ENCODE assay signal across 7 mouse cellular contexts in the genomic region with DNA sequence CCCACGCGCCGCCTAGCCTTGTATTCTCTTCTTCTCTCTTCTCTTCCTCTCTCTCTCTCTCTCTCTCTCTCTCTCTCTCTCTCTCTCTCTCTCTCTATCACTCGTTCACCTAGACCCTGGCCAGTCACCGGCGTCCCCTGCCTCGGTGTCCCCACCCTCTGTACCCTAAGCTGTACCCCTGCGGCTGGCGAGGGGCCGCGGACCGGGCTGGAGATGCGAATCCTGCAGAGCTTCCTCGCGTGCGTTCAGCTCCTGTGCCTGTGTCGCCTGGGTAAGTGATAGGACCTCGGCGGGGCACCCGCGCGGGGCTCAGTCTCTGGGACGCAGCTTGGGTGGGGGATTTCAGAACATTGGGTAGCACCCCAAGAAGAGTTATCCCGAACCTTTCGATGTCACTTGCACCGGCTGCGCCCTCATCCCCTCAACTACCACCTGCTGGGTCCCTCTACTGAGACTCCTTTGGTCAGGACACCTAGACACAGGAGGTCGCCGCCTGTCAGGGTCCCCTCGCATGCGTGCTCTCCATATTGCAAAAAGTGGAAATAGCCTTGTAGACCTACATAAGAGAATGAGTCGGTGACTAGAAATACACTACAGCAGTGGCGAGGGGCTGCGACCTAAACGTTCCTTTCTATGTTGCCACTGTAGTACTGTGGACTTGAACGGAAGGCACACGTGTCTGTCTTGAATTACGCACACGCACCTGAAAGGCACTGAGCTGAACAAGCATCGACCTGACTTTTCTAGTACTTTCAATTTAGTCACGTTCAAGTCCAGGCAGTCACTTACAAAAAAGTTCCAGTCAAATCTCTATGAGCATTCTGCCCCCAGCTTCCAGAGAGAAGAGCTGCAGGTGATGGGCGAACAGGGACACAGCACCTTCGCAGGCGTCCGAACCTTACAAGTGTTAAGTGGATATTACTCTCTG. TPM values are rescaled to one million over a fixed set of nuclear protein-coding genes. Genes with fewer than 3 reads are reported as not detected.
A peak's percentile ranks its signal among the peaks of the same experiment; 100 is the strongest.
DNase-seq lines count a peak whose midpoint lies in the region; ATAC-seq and TF ChIP-seq lines count a peak whose summit lies in the region.

No protein-coding gene starts in this region.

- 0 out of 2 replicates have a peak, but pooled peaks have one; percentile 34 for ATAC-seq in erythroid progenitor cell, adult 5-6 weeks (replicated peaks; ENCODE audit: low FRiP score, poor library complexity, severe bottlenecking)
- ATAC-seq in intestine, embryonic 15.5 days = peak; percentile 78
- ATAC-seq in midbrain, embryonic 14.5 days (ENCODE audit: low FRiP score, low TSS enrichment) = peak; percentile 77

- H3K36me3 ChIP-seq in intestine, embryonic 15.5 days = no peaks in the 10 kb centered on the region
- H3K36me3 ChIP-seq in midbrain, embryonic 14.5 days (ENCODE audit: control insufficient read depth, insufficient read depth, low read length) = no peaks in the 10 kb centered on the region

- intact Hi-C loops in left cerebral cortex, adult 2 months (cut with DNase I) = no loop called here

- TF ChIP-seq CTCF in left cerebral cortex, adult 2 months (IDR thresholded peaks at IDR 0.05) = peak; percentile 27; the same call in 1 of the 2 replicates

- peak overlapping the region; percentile 66 for H3K4me3 ChIP-seq in left cerebral cortex, adult 2 months
- peak overlapping the region; percentile 46 for H3K4me3 ChIP-seq in intestine, embryonic 15.5 days (replicated peaks)
- H3K4me3 ChIP-seq in midbrain, embryonic 14.5 days (replicated peaks; ENCODE audit: low read depth, low read length) = peak overlapping the region; percentile 53

- peak overlapping the region; percentile 21 for H3K9ac ChIP-seq in intestine, embryonic 15.5 days
- peak overlapping the region; percentile 62 for H3K9ac ChIP-seq in midbrain, embryonic 14.5 days (replicated peaks; ENCODE audit: low read length)

- peak overlapping the region; percentile 88 for H3K4me2 ChIP-seq in intestine, embryonic 15.5 days (replicated peaks)
- H3K4me2 ChIP-seq in midbrain, embryonic 14.5 days (ENCODE audit: low read length) = peak overlapping the region; percentile 90

- WGBS in intestine, embryonic 15.5 days = 2% methylated on average over 45 of the region's 45 CpGs
- WGBS in midbrain, embryonic 14.5 days = 1% methylated on average over 45 of the region's 45 CpGs

- H3K27ac ChIP-seq in left cerebral cortex, adult 2 months = peak overlapping the region; percentile 57
- H3K27ac ChIP-seq in intestine, embryonic 15.5 days = no peak overlapping the region
- H3K27ac ChIP-seq in midbrain, embryonic 14.5 days (replicated peaks; ENCODE audit: low read depth, low read length) = peak overlapping the region; percentile 75

- peak; percentile 33 to 45 for DNase-seq in left cerebral cortex, adult 2 months (ENCODE audit: extremely low spot score in 1 of 2, low spot score in 2 of 2)
- no peak for DNase-seq in left cerebral cortex, adult 11 months (ENCODE audit: low spot score)
- peak; percentile 51 for DNase-seq in brain, adult 2 months (ENCODE audit: low read depth, low spot score)
- peak; percentile 66 for DNase-seq in midbrain, embryonic 14.5 days
- no peak for DNase-seq in urinary bladder, adult 2 months (ENCODE audit: low spot score)

- no peaks in the 10 kb centered on the region for H3K9me3 ChIP-seq in intestine, embryonic 15.5 days
- H3K9me3 ChIP-seq in midbrain, embryonic 14.5 days (ENCODE audit: control insufficient read depth, low read length) = no peaks in the 10 kb centered on the region

- H3K27me3 ChIP-seq in intestine, embryonic 15.5 days (replicated peaks) = peaks cover 18% of the 10 kb centered on the region; the same call in 1 of the 2 replicates
- 0 out of 2 replicates have a peak, but pooled peaks cover 3% of the 10 kb centered on the region for H3K27me3 ChIP-seq in midbrain, embryonic 14.5 days (ENCODE audit: control insufficient read depth, insufficient read depth, low read length)

- H3K4me1 ChIP-seq in intestine, embryonic 15.5 days (replicated peaks) = peaks cover 4% of the 10 kb centered on the region
- H3K4me1 ChIP-seq in midbrain, embryonic 14.5 days (ENCODE audit: control insufficient read depth, insufficient read depth, low read length) = peaks cover 15% of the 10 kb centered on the region

RNA-seq across cellular contexts. Expression of a gene that starts 0.6 kb away (rescaled TPM):
- 100 to 1,000 TPM; 109 to 115 TPM for total RNA-seq in left cerebral cortex, adult 2 months (2021)
- total RNA-seq in erythroid progenitor cell, adult 5-6 weeks (2015; ENCODE audit: low replicate concordance) = not detected in 2 replicates
- not detected in 2 replicates for total RNA-seq in erythroid progenitor cell, adult 5-6 weeks (2017; ENCODE audit: low replicate concordance)
- 3.9 and 4.2 TPM in 2 replicates for polyA plus RNA-seq in intestine, embryonic 15.5 days (2015; fragmentation: Nextera tagmentation; extraction: Ambion mirVana)
- polyA plus RNA-seq in midbrain, embryonic 14.5 days (2014; fragmentation: Nextera tagmentation; extraction: Ambion mirVana) = 66.4 and 67.8 TPM in 2 replicates
- 11.5 and 11.8 TPM in 2 replicates for polyA plus RNA-seq in urinary bladder, adult 2 months (2012; rRNA removed)

Comparison
In these comparisons a context has a peak if more than half of its experiments do, and no peak if none do; other contexts are left out.
1. DNase-seq: peak in left cerebral cortex, adult 2 months (2 of 2), brain, adult 2 months (single experiment) and midbrain, embryonic 14.5 days (single experiment); none in left cerebral cortex, adult 11 months (single experiment) and urinary bladder, adult 2 months (single experiment).
2. Peak in every context shown above with its lines, with median percentiles within 50 percentile points of each other: H3K4me3 ChIP-seq and ATAC-seq.